Mouse (Mus musculus) MEL-GATA-1-ER (cell line): ENCODE data around the gene Gm44973.
A peak's percentile ranks its signal among the peaks of the same experiment; 100 is the strongest.
"Not testable (repeated sequence)": the region's sequence is repeated elsewhere in the genome, so short reads cannot be mapped to it uniquely, and the experiment has no call there.

Source experiments
- DNase-seq: peaks from one replicate; pipeline ENCODE4 v3.0.0-alpha.2; 2012; ENCODE audit warnings: low read depth; ENCODE audit errors: extremely low read depth

Gene Gm44973

DNA sequence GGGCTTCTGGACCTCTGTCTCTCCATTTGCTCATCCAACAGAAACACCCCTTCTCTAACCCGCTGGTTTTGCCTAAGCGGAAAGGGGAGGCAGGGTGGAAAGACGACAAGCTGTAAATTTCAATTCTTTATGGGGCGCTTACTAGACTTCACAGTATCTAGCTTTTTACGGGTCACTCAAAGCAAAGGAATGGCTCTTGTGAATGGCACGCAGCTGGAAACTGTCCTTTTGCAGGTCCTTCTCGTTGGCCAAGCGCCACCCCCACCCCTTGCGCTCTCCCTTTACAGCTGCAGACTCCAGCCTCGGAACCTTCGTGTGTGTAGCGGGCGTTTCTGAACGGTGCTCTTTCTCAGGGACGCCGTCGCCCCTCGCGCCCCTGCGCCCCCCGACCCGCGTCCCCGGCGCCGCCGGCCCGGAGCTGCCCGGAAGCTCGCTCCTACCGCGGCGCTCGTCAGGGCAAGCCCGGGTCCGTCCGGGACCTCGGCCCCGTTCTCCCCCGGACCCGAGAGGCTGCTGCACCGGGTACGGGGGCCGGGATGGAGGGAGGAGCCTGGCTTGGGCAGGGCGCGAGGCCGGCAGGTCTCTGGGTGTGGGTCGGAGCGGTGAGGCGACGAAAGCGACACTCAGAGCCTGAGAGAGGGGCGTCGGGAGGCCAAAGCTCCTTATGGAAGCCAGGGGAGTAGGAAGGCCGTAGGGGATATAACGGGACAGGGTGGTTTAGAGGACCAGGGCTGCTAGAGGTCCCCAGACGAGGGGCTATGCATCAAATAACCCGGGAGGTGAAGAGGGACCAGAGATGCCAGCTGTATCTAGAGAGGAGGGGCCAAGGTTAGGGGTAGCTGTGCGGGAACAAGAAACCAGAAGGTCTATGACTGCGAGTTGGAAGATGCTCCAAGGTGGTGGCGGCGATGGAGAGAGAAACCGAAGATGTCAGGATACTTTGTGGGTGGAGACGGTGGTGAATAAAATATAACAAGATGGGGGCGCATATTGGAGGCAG, 36.2 kb downstream of the Gm44973 start, which contains the start of gene Zfp580:
TSS of gene Zfp580 (plus strand) at position 346 of the 1,000 bp plus-strand sequence.
- no peak for DNase-seq

DNA sequence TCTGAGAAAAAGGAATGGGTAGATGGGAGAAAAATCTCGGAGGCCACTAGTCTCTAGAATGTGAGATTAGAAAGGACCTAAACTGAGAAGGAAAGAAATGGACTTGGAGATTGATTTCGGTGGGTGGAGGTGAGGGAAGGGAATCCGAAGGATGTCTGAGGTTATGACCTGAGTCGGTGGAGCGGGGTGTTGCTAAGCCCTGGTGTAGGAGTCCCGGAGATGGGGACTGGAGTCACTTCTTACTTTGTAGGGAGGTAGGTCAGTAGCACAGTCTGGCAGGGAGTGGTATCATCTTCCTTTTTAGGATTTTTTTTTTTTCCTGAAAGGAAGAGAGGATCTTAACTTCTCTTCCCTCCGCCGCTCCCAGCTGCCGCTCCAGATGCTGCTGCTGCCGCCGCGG, 37.1 kb downstream of the Gm44973 start:
- no peak for DNase-seq

- no peak for DNase-seq
Measured at GRCm38 (mm10) chr7:5052931-5053343, 37.6 kb downstream of the Gm44973 start.

GRCm38 (mm10) chr7:5053456-5054179, 38.3 kb downstream of the Gm44973 start:
- DNase-seq = no peak

DNA sequence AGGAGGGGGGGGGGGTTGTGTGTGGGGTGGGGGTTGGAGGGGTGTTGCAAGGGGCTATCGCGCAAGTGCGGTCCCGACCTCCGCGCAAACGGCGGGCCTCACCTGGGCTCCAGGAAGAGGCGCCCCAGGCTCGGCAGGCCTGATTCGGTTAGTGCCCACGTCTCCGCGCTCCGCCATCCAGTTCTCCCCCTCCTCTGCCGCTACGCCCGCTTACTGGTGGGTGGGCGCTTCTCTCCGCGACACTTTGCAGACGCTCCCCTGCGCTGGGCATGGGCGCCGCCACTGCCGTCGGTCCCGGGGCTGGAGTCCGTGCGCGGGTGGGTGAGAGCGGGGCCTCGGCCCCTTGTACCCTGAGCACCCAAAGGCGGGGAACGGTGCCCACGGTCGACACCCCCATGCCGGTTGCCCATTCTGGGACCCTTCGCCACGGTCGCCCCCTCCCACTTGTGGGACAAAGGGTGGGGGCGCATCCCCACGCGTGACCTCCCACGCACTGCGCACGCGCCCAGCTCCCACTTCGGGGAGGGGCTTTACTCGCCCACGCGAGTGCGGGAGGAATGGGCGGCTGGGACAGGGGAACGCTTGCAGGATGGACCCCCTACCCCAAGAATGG, 41.5 kb downstream of the Gm44973 start:
- no peak for DNase-seq

DNA sequence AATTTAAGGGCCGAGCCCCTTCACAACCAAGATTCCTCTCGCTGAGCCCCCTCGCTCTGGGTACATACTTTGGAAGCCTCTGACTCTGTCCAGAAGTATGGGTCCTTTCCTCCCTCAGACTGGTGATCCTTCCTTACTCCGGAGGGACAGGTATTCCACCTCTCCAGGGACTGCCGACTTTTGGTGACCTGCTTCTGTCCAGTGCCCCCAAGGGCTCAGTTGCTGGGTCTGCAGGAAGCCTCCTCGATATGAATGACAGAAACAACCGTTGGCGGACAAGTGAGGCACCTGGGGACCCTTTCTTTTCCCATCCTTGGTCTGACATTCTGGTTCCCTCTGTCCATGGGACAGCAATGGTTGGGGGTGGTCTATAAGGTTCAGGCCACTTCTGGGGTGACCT, 42.1 kb downstream of the Gm44973 start:
- no peak for DNase-seq

GRCm38 (mm10) chr7:5057804-5058203, 42.5 kb downstream of the Gm44973 start:
- DNase-seq = no peak

DNA sequence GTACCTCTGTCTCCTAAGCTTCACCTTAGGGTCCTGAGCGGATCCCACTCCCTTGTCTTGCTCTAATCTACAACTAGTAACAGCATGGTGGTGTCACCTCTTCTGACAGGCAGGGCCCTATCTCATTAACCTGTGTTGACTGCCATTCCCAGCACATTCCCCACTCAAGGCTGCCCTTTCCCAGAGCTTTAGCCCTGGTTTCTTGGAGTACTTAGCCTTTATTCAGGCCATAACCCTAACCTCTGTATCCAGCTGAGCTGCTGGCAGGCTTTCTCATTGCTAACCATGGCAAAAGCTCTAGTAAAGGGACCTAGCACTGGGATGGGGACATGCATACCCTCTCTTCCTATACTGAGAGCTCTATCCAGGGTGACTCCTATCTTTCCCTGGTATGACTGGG, 43.3 kb downstream of the Gm44973 start:
- no peak for DNase-seq

DNA sequence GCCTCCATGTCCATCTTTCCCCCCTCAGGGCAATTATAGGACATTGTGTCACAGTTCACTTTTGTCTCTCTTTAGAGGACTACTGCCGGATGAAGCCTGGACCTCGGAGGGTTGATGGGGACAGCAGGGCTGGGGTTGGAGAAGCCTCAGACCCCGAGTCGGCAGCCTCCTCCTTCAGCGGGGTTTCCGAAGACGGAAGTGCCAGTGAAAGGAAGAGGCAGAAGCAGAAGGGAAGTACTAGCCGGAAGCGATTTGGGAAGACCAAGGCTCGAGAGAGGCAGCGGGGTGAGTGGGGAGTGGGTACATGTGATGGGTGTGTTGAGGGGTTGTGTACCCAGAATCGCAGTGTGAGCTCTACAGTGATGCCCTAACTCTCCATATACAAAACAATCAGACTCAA, 44.1 kb downstream of the Gm44973 start:
- DNase-seq = no peak

GRCm38 (mm10) chr7:5060239-5060731, 45.0 kb downstream of the Gm44973 start:
- DNase-seq = no peak

- DNase-seq = peak; percentile 91
Measured at GRCm38 (mm10) chr7:5060944-5061773, 45.9 kb downstream of the Gm44973 start.

GRCm38 (mm10) chr7:5061774-5062359, 46.6 kb downstream of the Gm44973 start, which contains the start of gene U2af2:
U2af2 (plus strand) TSS chr7:5062143.
- no peak for DNase-seq

GRCm38 (mm10) chr7:5062360-5063001, 47.2 kb downstream of the Gm44973 start:
- peak; percentile 76 for DNase-seq

GRCm38 (mm10) chr7:5064886-5065285, 49.6 kb downstream of the Gm44973 start:
- no peak for DNase-seq

DNA sequence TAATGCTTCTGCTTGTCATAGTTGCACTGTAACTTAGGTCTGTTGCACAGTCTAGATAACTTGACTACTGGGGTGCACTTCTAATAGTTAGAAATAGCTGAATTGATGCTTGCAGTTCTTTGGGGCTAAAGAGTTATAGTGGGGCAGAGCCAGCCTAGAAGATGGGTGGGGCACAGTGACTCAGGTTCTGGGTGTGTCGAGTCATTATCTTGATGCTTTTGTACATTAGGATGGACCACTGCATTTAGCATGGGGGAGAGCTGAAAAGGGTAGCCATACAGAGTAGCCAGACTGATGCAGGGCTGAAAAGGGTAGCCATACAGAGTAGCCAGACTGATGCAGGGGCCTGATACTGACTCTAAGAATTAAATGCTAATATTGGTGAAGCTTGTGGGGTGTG, 58.3 kb downstream of the Gm44973 start:
- no peak for DNase-seq

- no peak for DNase-seq
Measured at GRCm38 (mm10) chr7:5074984-5075383, 59.7 kb downstream of the Gm44973 start.

GRCm38 (mm10) chr7:5076931-5077330, 61.6 kb downstream of the Gm44973 start:
- DNase-seq = no peak

DNA sequence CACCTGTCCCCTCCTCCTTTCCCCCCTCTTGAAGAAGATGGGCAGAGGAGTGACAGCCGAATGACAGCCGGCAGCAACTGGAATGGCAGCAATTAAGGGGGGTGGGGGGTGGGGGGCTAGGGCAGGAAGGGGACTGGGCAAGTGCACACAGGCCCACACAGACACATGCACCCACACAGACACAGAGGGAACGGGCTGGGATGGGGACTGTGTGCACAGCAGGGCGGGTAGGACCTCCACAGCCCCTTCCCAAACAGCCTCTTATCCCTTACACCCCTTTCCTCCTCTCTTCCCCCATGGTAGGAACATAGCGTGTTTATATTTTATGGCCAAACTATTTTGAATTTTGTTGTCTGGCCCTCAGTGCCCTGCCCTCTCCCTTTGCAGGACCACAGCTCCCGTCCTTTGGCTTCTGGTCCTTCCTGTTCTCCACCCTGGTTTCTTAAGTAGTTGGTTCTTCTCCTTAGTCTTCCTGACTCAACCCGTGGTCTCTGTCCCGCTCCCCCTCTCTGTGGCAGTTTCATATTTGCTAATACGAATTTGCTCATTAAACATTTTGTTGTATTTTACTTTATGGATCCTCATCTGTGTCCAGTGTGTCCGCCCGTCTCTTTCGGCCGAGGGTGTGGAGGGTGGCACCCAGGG, 64.2 kb downstream of the Gm44973 start:
- not testable (repeated sequence) for DNase-seq
